Mouse (Mus musculus) adrenal gland, adult 2 months (tissue): ENCODE measurements around the gene Slc7a11. TPM values are rescaled to one million over a fixed set of nuclear protein-coding genes. Genes with fewer than 3 reads are reported as not detected.
"Not testable (repeated sequence)": the region's sequence is repeated elsewhere in the genome, so short reads cannot be mapped to it uniquely, and the experiment has no call there.

ENCODE experiments used
- DNase-seq: peaks from one replicate; pipeline ENCODE4 v3.0.0; 2021
- long read RNA-seq: library from polyadenylated mRNA; stranded (forward); transcript quantifications from one replicate; pipeline ENCODE4 v2.0.0, GENCODE M21; 2021
- polyA plus RNA-seq: library from polyadenylated mRNA; depleted of rRNA; stranded (reverse); fragments of >200 nt; gene quantifications from 2 replicates; pipeline ENCODE4 v1.2.3, GENCODE M21; 2012; rRNA removed
- total RNA-seq, 2 experiments: library from RNA; stranded (reverse); gene quantifications; 2 replicates each; pipeline ENCODE4 v1.2.3; 2021

Gene Slc7a11
- 1 to 10 TPM in 1 of 2 experiments, under 1 TPM in 1; 0.28 to 1.3 TPM for total RNA-seq
- 0.77 TPM in 1 of 2 replicates, not detected in the other for polyA plus RNA-seq
- long read RNA-seq = 0 reads

GRCm38 (mm10) chr3:50443421-50443916 is at the start of gene Slc7a11:
Gene Slc7a11 (minus strand): TSS chr3:50443614.
- DNase-seq = peak; percentile 54

GRCm38 (mm10) chr3:50491678-50492077 is 48.3 kb upstream of the Slc7a11 start:
- no peak for DNase-seq

GRCm38 (mm10) chr3:50484076-50484475 is 40.7 kb upstream of the Slc7a11 start:
- DNase-seq = no peak

- DNase-seq = no peak
Measured at GRCm38 (mm10) chr3:50462223-50462622, 18.8 kb upstream of the Slc7a11 start.

- DNase-seq = no peak
Measured at GRCm38 (mm10) chr3:50457136-50457535, 13.7 kb upstream of the Slc7a11 start.

- DNase-seq = peak; percentile 56
Measured at GRCm38 (mm10) chr3:50456564-50456963, 13.2 kb upstream of the Slc7a11 start.

GRCm38 (mm10) chr3:50456023-50456422 is 12.6 kb upstream of the Slc7a11 start:
- no peak for DNase-seq

GRCm38 (mm10) chr3:50445050-50445775 is 1.8 kb upstream of the Slc7a11 start:
- no peak for DNase-seq

- DNase-seq = no peak
Measured at GRCm38 (mm10) chr3:50443942-50444341, 528 bp upstream of the Slc7a11 start.

GRCm38 (mm10) chr3:50442341-50443292 is 797 bp downstream of the Slc7a11 start:
- peak; percentile 3 for DNase-seq

GRCm38 (mm10) chr3:50441330-50441729 is 2.1 kb downstream of the Slc7a11 start:
- DNase-seq = no peak

- DNase-seq = no peak
Measured at GRCm38 (mm10) chr3:50440409-50440808, 3.0 kb downstream of the Slc7a11 start.

- no peak for DNase-seq
Measured at GRCm38 (mm10) chr3:50439429-50439828, 4.0 kb downstream of the Slc7a11 start.

GRCm38 (mm10) chr3:50438520-50439253 is 4.7 kb downstream of the Slc7a11 start:
- no peak for DNase-seq

- DNase-seq = peak; percentile 5
Measured at GRCm38 (mm10) chr3:50438081-50438480, 5.3 kb downstream of the Slc7a11 start.

GRCm38 (mm10) chr3:50436409-50436808 is 7.0 kb downstream of the Slc7a11 start:
- not testable (repeated sequence) for DNase-seq

- DNase-seq = no peak
Measured at GRCm38 (mm10) chr3:50433831-50434230, 9.6 kb downstream of the Slc7a11 start.

- DNase-seq = no peak
Measured at GRCm38 (mm10) chr3:50430811-50431210, 12.6 kb downstream of the Slc7a11 start.

- no peak for DNase-seq
Measured at GRCm38 (mm10) chr3:50421480-50422277, 21.7 kb downstream of the Slc7a11 start.

- no peak for DNase-seq
Measured at GRCm38 (mm10) chr3:50419161-50419560, 24.3 kb downstream of the Slc7a11 start.

- DNase-seq = no peak
Measured at GRCm38 (mm10) chr3:50406771-50407170, 36.6 kb downstream of the Slc7a11 start.
